Mouse (Mus musculus): ENCODE measurements around the gene Sertad2. TPM values are rescaled to one million over a fixed set of nuclear protein-coding genes. Genes with fewer than 3 reads are reported as not detected.

Sertad2 gene
- total and polyA plus RNA-seq, 3 experiments: 16.1 to 20.2 (median 17.7) TPM

- DNase-seq: no peak
- no peaks in the 10 kb centered on the region for H3K27me3 ChIP-seq (ENCODE audit: control insufficient read depth, insufficient read depth, low read length)
- intact Hi-C loops (cut with DNase I): no loop called here
- no peak overlapping the region for H3K27ac ChIP-seq
- peaks cover 2% of the 10 kb centered on the region; the same call in 1 of the 2 replicates for H3K79me2 ChIP-seq (replicated peaks; ENCODE audit: control insufficient read depth, insufficient read depth, low read length)
- WGBS: 87% methylated on average over 7 of the region's 7 CpGs
- H3K36me3 ChIP-seq (ENCODE audit: control insufficient read depth, insufficient read depth, low read length): no peaks in the 10 kb centered on the region
- no peak overlapping the region for H3K4me3 ChIP-seq
- no peak for TF ChIP-seq POLR2A (IDR thresholded peaks at IDR 0.05; ENCODE audit: insufficient read depth, low read depth, low read length)
- no peak for TF ChIP-seq EP300 (IDR thresholded peaks at IDR 0.05; ENCODE audit: insufficient read depth, low read depth, low read length)
- TF ChIP-seq CTCF (IDR thresholded peaks at IDR 0.05): no peak
- H3K4me1 ChIP-seq (ENCODE audit: control insufficient read depth, insufficient read depth, low read length): no peaks in the 10 kb centered on the region
- H3K9ac ChIP-seq (ENCODE audit: low read depth, low read length): no peak overlapping the region
Measured at GRCm38 (mm10) chr11:20550196-20550595, 7.1 kb downstream of the Sertad2 start.

DNA sequence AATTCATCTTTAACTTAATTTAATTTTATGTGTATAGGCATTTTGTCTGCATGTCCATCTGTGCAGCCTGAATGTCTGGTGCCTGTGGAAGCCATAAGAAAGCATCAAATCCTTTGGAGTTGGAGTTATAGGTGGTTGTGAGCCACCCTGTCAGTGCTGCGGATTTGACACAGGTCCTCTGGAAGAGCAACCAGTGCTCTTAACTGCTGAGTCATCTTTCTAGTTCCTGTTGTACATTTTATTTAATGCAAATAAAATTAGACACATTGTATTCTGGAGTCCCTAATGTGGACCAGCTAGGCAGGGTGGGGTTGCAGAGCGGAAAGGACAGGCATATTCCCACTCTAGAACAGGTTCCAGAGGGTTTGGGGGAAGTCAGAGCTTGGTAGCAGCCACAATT lies 9.0 kb downstream of the Sertad2 start:
- no peak overlapping the region for H3K9ac ChIP-seq (ENCODE audit: low read depth, low read length)
- no peak for DNase-seq
- H3K27me3 ChIP-seq (ENCODE audit: control insufficient read depth, insufficient read depth, low read length): no peaks in the 10 kb centered on the region
- H3K36me3 ChIP-seq (ENCODE audit: control insufficient read depth, insufficient read depth, low read length): no peaks in the 10 kb centered on the region
- no peak overlapping the region for H3K27ac ChIP-seq
- TF ChIP-seq EP300 (IDR thresholded peaks at IDR 0.05; ENCODE audit: insufficient read depth, low read depth, low read length): no peak
- no peak for TF ChIP-seq POLR2A (IDR thresholded peaks at IDR 0.05; ENCODE audit: insufficient read depth, low read depth, low read length)
- no peak for TF ChIP-seq CTCF (IDR thresholded peaks at IDR 0.05)
- WGBS: 90% methylated on average over 2 of the region's 2 CpGs
- H3K4me1 ChIP-seq (ENCODE audit: control insufficient read depth, insufficient read depth, low read length): no peaks in the 10 kb centered on the region; the same call in 1 of the 2 replicates
- no peak overlapping the region for H3K4me3 ChIP-seq
- intact Hi-C loops (cut with DNase I): no loop called here
- peaks cover 2% of the 10 kb centered on the region; the same call in 1 of the 2 replicates for H3K79me2 ChIP-seq (replicated peaks; ENCODE audit: control insufficient read depth, insufficient read depth, low read length)

DNA sequence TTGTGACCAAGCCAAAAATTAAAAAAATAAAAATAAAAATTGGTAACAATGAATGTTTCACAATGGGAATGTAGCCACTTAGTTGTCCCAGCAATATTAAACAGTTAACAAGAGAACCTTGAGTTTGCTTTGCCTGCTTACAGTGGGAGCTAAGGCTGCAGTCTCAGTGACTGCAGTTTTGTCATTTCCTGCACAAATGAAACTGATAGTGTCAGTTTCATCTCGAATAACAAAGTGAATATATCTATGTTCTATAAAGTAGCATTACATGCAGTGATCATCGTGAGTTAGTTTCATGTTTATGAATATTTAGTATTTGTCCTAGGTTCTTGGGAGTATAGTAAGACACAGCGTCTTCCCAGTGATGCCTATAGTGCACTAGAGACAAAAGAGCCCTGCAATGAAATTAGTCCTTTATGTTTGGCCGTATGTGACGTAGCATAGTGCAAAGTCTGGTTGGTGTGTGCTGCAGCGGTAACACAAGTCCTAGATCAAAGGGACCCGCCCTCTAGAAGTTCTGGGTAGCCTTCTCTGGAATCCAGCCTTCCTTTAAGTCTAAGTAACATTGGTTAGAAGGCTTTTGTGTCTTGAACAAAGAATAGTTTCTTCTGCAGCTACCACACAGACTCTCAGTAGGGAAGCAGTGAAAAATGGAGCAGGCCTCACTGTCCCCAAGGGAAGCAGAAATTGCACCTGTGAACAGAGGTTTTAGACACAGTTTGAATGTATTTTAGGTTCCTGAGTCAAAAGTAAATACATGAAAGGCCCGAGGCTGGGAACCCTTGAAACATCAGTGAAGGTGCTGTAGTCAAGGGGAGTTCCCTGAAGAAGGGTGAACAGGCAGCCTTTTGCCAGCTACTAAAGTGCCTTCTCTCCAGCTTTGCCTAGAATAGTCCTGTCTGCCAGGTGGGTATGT lies 10.0 kb downstream of the Sertad2 start:
- no peaks in the 10 kb centered on the region for H3K27me3 ChIP-seq (ENCODE audit: control insufficient read depth, insufficient read depth, low read length)
- no peaks in the 10 kb centered on the region for H3K36me3 ChIP-seq (ENCODE audit: control insufficient read depth, insufficient read depth, low read length)
- TF ChIP-seq POLR2A (IDR thresholded peaks at IDR 0.05; ENCODE audit: insufficient read depth, low read depth, low read length): no peak
- no peak for TF ChIP-seq EP300 (IDR thresholded peaks at IDR 0.05; ENCODE audit: insufficient read depth, low read depth, low read length)
- no peak for TF ChIP-seq CTCF (IDR thresholded peaks at IDR 0.05)
- no peaks in the 10 kb centered on the region; the same call in 1 of the 2 replicates for H3K4me1 ChIP-seq (ENCODE audit: control insufficient read depth, insufficient read depth, low read length)
- H3K27ac ChIP-seq: no peak overlapping the region; the same call in 1 of the 2 replicates
- no peak overlapping the region for H3K4me3 ChIP-seq
- 0 out of 2 replicates have a peak, but pooled peaks cover 2% of the 10 kb centered on the region for H3K79me2 ChIP-seq (replicated peaks; ENCODE audit: control insufficient read depth, insufficient read depth, low read length)
- H3K9ac ChIP-seq (ENCODE audit: low read depth, low read length): no peak overlapping the region
- WGBS: 70% methylated on average over 8 of the region's 8 CpGs
- DNase-seq: no peak
- intact Hi-C loops (cut with DNase I): no loop called here

GRCm38 (mm10) chr11:20555651-20556050 lies 12.6 kb downstream of the Sertad2 start:
- Histone ChIP-seq H3K4me3 (no peak overlapping the region), H3K36me3 (ENCODE audit: control insufficient read depth, insufficient read depth, low read length) (no peaks in the 10 kb centered on the region), H3K9ac (ENCODE audit: low read depth, low read length) (no peak overlapping the region), H3K27me3 (ENCODE audit: control insufficient read depth, insufficient read depth, low read length) (no peaks in the 10 kb centered on the region), H3K4me1 (ENCODE audit: control insufficient read depth, insufficient read depth, low read length) (no peaks in the 10 kb centered on the region; the same call in 1 of the 2 replicates), H3K79me2 (replicated peaks; ENCODE audit: control insufficient read depth, insufficient read depth, low read length) (0 out of 2 replicates have a peak, but pooled peaks cover 2% of the 10 kb centered on the region), H3K27ac (no peak overlapping the region)
- intact Hi-C loops (cut with DNase I): no loop called here
- no peak for DNase-seq
- 86% methylated on average over 2 of the region's 3 CpGs for WGBS
- TF ChIP-seq POLR2A (IDR thresholded peaks at IDR 0.05; ENCODE audit: insufficient read depth, low read depth, low read length): no peak
- no peak for TF ChIP-seq CTCF (IDR thresholded peaks at IDR 0.05)
- TF ChIP-seq EP300 (IDR thresholded peaks at IDR 0.05; ENCODE audit: insufficient read depth, low read depth, low read length): no peak

GRCm38 (mm10) chr11:20556163-20556911 lies 13.3 kb downstream of the Sertad2 start:
- H3K4me3 ChIP-seq: no peak overlapping the region
- no peaks in the 10 kb centered on the region for H3K27me3 ChIP-seq (ENCODE audit: control insufficient read depth, insufficient read depth, low read length)
- 0 out of 2 replicates have a peak, but pooled peaks cover 2% of the 10 kb centered on the region for H3K79me2 ChIP-seq (replicated peaks; ENCODE audit: control insufficient read depth, insufficient read depth, low read length)
- TF ChIP-seq EP300 (IDR thresholded peaks at IDR 0.05; ENCODE audit: insufficient read depth, low read depth, low read length) (no peak), CTCF (IDR thresholded peaks at IDR 0.05) (no peak), POLR2A (IDR thresholded peaks at IDR 0.05; ENCODE audit: insufficient read depth, low read depth, low read length) (no peak)
- no peak for DNase-seq
- H3K4me1 ChIP-seq (ENCODE audit: control insufficient read depth, insufficient read depth, low read length): no peaks in the 10 kb centered on the region; the same call in 1 of the 2 replicates
- no peak overlapping the region for H3K9ac ChIP-seq (ENCODE audit: low read depth, low read length)
- H3K36me3 ChIP-seq (ENCODE audit: control insufficient read depth, insufficient read depth, low read length): no peaks in the 10 kb centered on the region
- H3K27ac ChIP-seq: no peak overlapping the region
- intact Hi-C loops (cut with DNase I): no loop called here
- 75% methylated on average over 7 of the region's 7 CpGs for WGBS
